Mouse (Mus musculus) right cerebral cortex, adult 2 months (tissue): ENCODE results near the gene Wwtr1.
A peak's percentile ranks its signal among the peaks of the same experiment; 100 is the strongest.

Source experiments
- DNase-seq, 2 experiments: peaks; one replicate each; pipeline ENCODE4 v3.0.0; 2021 to 2022; ENCODE audit warnings: low spot score in 2 of 2

Gene Wwtr1

DNA sequence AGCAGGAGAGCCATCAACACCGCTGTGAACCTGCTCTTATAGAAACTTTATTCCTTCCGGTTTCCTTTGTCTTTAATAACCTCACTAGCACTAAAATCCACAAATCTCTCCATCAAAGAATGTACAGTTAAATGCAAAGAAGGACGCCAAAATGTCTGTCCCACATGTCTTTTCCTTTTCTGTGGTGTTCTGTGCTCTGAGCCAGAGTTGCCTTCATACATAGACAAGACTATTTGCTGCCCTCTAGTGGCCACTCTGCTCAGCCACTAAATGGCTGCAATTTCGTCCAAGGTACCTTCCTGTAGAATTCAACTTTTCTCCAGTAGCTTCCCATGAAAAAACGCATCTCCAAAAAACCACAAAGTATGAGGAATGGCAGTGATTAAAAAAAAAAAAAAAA is 127.3 kb downstream of the Wwtr1 start:
- DNase-seq, result peak; percentile 71 to 82

DNA sequence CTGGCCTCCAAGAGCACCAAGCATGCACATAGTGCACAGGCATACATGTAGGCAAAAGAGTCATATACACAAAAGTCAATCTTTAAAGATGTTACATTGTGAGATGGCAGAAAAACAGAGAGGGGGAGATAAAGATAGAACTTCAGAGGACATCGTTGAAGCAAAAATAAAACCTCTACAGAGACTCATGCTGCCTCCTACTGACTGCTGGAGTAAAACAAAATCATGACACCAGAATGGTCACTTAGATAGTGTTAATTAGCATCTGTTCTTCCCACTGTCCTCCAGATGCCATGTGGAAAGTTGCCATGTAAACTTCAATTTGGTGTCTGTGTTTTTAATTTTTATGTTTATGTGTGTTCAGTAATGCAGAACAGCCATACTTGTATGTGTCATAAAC is 127.8 kb downstream of the Wwtr1 start:
- no peak for DNase-seq

DNA sequence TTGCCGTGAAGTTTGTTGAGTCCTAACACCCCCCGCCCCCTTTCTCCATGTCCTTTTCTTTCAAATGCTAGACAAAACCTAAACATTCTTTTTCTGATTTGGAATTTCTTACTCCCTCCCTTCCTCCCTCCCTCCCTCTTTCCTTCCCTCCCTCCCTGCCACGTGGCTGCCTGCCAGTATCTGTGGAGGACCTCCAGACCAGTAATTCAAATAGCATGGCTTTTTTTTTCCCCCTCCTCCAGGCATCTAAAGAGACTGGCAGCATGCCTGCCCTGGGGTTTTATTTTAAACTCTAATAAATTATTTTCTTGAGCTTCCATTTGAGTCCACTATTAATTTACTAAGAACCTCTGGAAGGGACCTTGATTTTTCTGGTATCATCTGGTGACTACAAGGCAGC is 130.0 kb downstream of the Wwtr1 start:
- DNase-seq, result no peak

DNA sequence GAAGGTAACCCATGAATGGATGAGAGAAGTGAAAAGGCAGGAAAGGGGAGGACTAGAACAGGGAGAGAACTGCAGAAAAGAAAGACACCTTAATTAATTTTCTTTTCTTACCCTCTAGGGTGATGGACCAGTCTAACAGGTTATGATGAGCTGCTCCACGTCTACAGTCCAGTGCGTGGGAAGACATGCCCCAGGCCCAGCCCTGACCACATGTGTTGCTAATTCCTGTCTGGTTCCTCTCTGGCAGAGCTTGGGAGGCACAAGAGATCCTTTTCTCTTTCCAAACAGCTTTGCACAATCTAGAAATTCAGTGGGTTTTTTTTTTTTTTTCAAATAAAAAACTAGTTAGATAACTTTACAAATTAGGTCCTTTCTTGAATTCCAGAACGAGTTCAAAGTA is 134.8 kb downstream of the Wwtr1 start:
- DNase-seq, result no peak

DNA sequence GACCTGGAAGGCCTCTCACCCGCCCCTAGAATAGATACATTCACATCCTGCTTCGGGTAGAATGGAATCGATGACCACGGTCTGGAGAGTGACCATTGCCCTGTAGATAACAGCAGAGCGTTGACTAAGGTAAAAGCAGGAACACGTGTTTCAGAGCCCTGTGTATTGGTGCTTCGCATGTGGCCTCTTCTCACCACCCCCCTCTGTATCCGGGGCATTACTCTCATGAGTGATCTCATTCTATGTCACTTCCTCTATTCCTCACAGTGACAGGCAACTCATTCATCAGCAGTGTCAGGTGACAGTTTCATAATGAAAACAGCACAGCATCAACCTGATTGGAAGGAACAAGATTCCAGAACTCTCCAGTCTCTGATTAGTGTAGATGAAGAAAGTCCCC is 140.3 kb downstream of the Wwtr1 start:
- DNase-seq, result no peak

DNA sequence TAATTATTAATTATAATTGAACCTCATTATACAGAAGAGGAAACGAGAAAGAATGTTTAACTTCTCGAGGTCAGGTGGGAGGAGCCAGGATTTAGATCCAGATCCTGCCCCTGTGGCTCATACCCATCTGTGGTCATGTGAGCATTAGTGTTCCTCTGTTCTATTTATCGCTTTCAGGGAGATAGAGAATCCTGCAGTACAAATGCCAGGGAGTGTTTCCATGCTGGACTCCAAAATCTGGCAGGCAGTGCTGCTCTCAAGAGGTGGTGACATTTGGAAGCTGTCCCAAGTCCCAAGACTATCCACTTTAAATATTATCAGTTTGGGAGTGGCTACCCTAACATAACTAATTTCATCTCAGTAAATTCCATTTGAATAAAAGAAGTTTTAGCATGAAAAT is 144.0 kb downstream of the Wwtr1 start:
- no peak for DNase-seq

DNA sequence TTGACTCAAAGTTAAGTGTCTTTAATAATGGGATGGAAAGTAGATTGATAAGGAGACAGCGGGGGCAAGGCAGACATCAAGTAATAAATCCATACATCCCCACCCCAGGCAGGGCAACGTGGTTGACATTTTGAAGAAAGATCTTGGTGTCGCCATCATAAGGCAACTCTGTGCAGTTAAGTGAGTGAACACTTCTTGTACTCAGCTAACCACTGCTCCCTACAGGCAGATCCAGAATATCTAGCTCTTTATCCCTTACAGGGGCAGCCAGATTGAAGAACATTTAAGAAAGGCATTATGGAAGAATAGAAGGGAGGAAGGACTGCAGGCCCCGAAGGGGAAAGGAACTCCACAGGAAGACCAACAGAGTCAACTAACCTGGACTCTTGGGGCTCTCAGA is 146.2 kb downstream of the Wwtr1 start:
- DNase-seq, result no peak

DNA sequence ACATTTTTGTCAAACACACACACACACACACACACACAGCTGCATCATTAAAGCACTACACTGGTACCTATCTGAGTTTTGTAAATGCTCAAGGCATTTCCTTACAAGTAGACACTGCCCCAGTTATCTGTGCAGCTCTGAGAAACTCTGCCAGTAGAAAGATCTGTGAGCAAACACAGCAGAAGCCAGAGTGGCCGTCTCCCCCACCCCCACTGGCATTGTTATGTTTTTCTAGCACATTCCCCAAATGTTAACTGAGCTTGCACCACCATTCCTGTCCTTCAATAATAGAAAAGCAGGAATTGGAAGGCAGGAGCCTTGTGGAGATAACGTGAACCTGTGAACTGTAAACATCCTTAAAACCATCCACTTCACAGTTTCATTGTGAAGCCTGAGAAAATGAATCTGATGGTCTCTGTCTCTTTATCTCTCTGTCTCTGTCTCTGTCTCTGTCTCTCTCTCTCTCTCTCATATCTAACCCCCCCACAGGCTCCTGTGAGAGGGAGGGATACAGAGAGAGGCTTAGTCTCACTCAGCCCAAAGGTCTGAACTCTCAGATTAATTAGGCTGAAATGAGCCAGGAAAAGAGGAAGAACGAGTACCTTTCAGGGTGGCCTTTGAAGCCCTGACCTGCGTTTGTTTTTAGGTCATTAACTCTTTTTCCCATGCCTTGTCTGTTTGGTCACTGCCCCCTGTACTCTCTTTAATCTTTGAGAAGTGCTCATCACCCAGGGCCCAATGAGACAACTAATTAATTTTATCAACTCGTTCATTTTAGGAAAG is 146.8 kb downstream of the Wwtr1 start:
- no peak for DNase-seq

DNA sequence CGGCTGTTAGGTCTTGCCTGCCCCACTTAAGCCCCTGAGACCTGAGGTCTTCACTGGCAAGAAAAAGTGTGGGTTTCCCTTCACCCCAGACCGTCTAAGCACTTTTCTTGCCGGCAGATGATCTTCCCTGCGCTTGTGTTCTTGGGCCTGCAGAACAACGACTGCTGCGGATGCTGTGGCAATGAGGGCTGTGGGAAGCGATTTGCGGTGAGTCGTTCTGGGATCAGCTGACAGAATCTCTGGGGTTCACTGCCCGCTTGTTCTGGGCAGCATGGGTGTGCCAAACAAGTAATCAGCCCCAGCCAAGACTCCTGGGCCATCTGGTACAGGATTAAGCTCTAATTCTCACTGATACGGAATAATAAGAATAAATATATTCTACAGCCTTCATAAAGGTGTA is 149.4 kb downstream of the Wwtr1 start:
- no peak for DNase-seq

DNA sequence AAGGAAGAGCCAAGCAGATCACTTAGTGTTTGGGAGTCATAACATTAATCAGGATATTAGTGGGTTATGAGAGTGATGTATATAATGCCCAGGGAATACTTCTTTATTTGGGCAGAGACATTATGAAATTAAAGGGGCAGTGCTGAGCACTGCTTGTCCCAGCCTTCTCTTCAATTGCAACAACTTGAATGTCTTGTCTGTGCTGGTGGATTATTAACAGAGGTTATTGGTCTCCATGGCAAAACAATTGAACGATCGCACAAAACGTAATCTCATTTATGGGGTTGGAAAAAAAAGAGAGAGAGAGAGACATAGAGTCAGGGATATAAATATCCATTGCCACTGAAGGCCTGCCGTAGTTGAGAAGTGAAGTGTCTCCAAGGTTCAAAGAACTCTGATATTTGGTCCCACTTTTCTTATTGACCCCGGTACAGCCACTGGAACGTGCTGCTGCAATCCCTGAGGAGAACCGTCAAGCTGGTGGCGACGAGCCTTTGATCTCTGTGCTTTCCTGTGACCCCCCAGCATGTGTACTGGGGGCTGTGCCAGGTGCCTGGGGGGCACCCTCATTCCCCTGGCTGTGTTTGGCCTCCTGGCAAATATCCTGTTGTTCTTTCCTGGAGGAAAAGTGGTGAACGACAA is 150.5 kb downstream of the Wwtr1 start, which contains the start of gene Tm4sf4:
Gene Tm4sf4, plus strand, starts transcription at position 226 of the 642 bp plus-strand sequence.
- no peak for DNase-seq

DNA sequence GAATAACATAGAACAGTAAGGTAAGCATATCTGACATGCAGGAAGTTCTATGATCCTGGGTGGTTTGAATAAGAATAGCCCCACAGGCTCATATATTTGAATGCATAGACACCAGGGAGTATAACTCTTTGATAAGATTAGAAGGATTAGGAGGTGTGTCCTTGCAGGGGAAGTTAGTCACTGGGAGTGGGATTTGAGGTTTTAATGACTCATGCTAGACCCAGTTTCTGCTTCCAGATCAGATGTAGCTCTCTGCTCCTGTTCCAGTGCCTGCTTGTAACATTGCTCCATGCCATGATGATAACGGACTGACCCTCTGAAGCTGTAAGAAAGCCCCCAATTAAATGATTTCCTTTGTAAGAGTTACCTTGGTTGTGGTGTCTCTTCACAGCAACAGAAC is 155.1 kb downstream of the Wwtr1 start:
- DNase-seq, result no peak

DNA sequence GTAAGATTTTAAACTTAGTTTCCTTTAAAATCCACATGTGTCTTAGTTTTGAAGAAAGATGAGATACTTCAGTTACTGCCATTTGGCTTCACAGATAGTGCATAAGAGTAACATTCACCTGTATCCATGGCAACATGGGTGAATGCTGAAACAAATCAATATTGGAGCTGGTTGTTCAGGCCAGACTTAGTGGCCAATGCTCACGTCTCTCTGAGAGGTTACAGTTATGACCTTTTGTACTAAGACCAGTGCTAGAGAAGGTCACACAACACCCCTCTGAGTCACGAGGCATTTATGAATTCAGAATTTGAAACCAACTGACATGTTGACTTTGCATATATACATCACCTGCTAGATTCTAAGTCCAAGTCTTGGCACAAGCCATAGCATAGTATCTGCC is 155.5 kb downstream of the Wwtr1 start:
- DNase-seq, result no peak

DNA sequence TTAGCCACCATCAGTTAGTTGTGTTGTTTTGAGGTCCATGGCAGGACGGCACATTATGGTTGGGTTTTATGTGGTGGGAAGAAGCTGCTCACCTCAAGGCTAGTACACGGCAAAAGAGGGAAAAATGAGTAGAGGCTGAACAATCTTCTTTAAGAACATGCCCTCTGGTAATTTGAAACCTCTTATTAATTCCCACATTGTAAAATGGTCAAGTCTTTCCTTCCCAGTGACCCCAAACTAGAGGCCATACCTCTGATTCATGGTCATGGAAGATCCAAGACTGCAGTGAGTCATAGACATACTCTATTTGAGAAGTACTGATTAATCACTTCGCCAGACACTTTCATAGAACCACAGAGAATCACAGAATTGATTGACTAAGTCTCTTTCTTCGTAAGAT is 164.2 kb downstream of the Wwtr1 start:
- no peak for DNase-seq
